Mouse (Mus musculus) brain, embryonic 14.5 days (tissue): ENCODE data around the gene Dmrtb1.

ENCODE experiments used
- CTCF ChIP-seq: fragments of 200-500 bp; IDR thresholded peaks from 2 replicates; pipeline ENCODE4 v1.5.1; 2012; ENCODE audit warnings: inconsistent platforms, mild to moderate bottlenecking, moderate library complexity, borderline replicate concordance; ENCODE audit not compliant: insufficient read depth, insufficient read length; ENCODE audit errors: extremely low read depth
- POLR2A ChIP-seq: fragments of 200-500 bp; IDR thresholded peaks from 2 replicates; pipeline ENCODE4 v1.6.1; 2012; ENCODE audit warnings: mild to moderate bottlenecking, inconsistent platforms, borderline replicate concordance; ENCODE audit not compliant: poor library complexity, insufficient read depth, insufficient read length, severe bottlenecking; ENCODE audit errors: extremely low read depth

GRCm38 (mm10) chr4:107683006-107683756 is 849 bp downstream of the Dmrtb1 start:
- no peak for TF ChIP-seq CTCF
- TF ChIP-seq POLR2A = no peak
